Mouse (Mus musculus): ENCODE measurements around the gene Fcrl1.
"Not testable (repeated sequence)": the region's sequence is repeated elsewhere in the genome, so short reads cannot be mapped to it uniquely, and the experiment has no call there.

Gene Fcrl1

DNA sequence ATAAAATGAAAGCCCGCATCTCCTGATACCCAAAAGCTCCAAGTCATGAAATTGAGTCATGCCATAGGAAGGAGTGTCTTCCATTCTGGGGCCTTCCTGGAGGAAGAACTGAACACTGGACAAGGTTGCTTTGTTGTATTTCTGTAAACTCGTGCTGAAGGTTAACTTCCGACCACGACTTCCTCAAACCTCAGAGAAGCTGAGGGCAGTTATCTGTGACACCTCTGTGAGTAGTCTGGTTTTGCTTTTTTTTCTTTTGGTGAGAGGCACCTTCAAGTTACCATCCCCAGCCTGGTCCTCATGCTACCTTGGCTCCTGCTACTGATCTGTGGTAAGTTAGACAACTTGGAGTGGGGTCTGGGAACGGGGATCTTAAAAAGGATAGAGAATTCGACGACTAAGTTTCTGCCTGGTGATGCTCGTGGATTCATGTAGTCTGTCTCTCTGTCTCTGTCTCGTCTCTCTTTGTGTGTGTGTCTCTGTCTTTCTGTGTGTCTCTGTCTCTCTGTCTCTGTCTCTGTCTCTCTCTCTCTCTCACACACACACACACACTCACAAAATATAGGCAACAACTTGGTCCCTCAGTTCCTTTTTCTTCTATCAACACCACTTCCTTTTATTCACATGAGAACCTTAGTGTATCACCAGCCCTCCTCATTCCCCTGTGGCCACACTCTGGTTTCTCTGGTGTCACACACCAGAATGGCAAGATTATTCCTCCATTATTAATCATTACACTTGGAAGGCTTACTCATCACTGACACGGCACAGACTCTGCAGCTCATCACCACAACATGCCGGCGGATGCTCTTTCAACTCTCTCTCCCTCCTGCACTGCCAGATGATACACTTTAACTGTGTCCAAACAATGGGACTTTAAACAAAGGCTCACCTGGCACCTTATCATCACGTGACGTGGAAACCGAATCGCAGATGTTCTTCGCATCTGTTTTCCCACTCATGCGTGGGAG, at the start of gene Fcrl1:
Gene Fcrl1, plus strand, starts transcription at position 193 of the 971 bp plus-strand sequence.
- no peak for DNase-seq (ENCODE audit: low spot score)

DNA sequence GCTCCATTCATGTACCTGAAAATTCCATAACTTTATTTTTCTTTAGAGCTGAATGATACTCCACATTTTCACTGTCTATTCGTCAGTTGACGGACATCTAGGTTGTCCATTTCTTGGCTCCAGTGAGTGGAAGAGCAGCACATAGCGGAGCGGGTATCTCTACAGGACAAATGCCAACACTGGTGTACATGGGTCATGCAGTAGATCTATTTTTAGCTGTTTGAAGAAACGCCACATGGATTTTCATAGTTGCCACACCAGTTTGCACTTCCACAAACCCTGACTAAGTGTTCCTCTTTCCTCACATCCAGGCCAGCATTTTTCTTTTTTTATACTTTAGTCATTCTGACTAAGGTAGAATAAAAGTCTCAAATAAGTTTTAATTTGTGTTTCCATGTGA, 38.3 kb upstream of the Fcrl1 start:
- no peak for DNase-seq (ENCODE audit: low spot score)

DNA sequence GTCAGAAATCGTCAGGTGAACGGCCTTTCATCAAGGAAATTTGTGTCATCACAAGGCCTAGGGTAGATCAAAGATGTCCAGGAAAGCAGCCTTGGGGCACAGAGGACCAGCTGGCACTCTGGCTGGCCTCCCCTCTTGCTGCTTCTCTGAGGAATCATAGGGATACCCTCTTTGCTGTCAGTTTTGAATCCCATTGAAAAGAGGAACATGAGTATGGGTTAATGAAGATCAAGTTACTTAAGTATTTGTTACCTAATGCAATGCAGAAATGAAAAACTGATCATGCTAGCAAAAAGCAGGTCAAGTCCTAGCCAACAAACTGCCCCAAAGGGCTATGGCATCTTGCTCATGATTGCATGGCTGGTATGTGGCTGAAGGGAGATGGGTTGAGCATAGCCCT, 25.2 kb upstream of the Fcrl1 start:
- DNase-seq (ENCODE audit: low spot score): not testable (repeated sequence)

DNA sequence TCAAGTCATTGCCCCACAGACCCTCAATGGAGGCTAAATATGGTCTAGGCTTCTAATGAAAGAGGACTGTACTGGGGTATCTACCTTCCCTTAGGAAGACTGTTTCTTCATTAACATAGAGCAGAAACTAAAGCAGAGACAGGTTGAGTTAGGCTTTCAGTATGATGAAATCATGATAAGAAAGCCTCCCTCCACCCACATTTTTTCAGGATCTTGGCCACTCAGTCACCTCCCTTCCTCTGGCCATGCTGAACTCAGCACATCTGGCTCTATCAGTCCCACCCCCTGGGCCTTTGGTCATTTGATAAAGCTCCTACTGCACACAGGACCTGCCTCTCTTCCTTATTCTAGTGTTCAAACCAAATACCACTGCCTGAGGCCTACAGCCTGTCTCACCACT, 18.6 kb upstream of the Fcrl1 start, which contains the start of gene Cd5l:
Gene Cd5l, plus strand, starts transcription at position 301 of the 400 bp plus-strand sequence.
- DNase-seq (ENCODE audit: low spot score): no peak

DNA sequence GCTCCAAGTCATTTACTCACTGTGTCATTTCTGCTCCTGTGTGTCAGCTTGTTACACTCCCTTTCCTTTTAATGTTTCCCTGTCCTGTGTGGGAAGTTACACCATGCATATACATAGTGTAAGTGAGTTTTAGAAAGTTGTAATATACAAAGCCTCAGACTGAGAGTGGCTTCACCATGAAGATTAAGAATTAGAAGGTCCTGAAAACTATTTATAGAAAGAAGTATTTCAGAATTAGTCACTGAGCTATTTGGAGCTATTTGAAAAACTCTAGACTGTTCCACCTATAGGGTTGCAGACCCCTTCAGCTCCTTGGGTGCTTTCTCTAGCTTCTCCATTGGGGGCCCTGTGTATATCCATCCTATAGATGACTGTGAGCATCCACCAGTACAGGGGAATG, 17.0 kb upstream of the Fcrl1 start:
- no peak for DNase-seq (ENCODE audit: low spot score)

DNA sequence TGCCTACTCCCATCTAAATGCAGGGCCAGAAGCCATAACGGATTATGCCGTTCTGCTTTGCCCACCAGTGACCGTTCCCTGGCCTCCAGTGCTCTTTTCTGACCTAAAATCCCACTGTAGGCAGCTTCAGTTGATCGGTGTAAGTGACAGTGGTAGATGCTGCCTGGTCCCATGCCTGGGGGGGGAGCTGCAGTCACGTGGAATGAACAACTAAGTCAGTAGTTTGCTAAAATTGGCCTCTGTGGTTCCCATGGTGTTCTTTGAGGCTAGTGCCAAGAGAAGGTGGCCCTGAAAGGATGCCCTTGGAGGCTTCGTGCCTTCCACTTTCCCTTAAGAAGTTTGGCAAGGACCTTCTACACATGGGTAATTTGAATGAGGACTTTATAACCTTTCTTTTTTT, 15.7 kb upstream of the Fcrl1 start:
- DNase-seq (ENCODE audit: low spot score): no peak

DNA sequence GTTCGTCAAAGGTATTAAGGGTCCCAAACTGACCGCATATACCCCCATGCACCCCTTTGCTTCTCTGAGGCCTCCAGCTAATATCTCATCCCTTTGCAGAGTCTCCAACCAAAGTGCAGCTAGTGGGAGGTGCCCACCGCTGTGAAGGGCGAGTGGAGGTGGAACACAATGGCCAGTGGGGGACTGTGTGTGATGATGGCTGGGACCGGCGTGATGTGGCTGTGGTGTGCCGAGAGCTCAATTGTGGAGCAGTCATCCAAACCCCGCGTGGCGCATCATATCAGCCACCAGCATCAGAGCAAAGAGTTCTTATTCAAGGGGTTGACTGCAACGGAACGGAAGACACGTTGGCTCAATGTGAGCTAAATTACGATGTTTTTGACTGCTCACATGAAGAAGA, 10.5 kb upstream of the Fcrl1 start:
- DNase-seq (ENCODE audit: low spot score): no peak

DNA sequence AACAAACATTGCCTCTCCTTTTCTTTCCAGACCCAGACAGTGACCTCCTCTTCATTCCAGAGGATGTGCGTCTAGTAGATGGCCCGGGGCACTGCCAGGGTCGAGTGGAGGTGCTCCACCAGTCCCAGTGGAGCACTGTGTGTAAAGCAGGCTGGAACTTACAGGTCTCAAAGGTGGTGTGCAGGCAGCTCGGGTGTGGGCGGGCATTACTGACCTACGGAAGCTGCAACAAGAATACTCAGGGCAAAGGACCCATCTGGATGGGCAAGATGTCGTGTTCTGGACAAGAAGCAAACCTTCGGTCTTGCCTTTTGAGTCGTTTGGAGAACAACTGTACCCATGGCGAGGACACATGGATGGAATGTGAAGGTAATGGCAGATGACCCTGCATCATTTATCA, 8.7 kb upstream of the Fcrl1 start:
- no peak for DNase-seq (ENCODE audit: low spot score)

DNA sequence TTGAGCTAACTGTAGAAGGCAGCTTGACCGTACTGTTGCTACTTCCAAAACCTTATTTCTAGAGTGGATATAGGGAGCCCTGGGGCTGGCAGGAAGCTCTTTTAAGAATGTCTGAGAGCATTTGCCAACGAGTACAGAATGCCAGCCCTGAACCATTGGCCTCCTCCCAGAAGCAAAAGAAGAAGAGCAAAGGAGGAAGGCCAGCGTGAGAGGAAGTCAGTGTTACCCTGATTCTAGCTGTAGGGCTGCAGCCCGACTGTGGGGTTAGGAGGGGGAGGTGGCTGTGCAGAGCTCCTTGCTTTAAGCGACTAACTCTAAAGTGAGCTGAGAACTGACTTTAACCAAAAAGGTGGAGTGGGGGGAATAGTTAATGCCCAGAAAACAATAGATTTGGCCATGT, 7.0 kb upstream of the Fcrl1 start:
- DNase-seq (ENCODE audit: low spot score): no peak

DNA sequence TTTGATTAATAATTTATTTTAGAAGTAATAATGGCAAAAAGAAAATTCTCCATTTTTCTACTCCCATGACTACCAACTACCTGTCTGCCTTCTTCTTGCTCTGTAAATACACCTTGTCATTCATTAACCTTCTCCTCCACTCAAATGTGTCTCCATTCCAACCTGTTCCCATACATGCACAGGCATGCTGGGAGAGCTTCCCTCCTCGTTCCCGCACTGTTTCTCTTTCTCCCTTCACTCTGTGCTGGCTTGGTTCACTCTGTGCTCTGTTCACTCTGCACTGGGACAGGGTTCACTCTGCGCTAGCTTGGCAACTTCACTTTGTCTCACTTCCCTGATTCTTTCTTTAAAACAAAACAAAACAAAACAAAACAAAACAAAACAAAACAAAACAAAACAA, 1.0 kb downstream of the Fcrl1 start:
- no peak for DNase-seq (ENCODE audit: low spot score)

DNA sequence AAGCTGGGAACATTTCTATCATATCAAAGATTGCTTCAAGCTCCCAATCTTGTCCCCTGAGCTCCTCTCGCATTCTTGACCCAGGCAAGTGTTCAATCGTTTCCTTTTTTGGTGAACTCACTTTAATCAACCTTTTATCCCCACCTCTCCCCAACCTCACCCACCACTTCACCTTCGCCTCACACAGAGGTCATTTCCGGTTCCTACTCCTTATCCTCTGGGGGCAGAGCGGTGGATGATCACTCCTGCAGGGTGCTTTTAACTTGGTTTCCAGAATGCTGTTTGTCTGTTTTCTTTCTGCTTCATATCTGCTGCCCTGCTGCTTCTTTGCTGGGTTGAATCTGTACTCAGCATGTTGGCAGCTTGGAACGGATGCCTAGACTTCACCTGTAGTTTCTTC, 1.5 kb downstream of the Fcrl1 start:
- no peak for DNase-seq (ENCODE audit: low spot score)

DNA sequence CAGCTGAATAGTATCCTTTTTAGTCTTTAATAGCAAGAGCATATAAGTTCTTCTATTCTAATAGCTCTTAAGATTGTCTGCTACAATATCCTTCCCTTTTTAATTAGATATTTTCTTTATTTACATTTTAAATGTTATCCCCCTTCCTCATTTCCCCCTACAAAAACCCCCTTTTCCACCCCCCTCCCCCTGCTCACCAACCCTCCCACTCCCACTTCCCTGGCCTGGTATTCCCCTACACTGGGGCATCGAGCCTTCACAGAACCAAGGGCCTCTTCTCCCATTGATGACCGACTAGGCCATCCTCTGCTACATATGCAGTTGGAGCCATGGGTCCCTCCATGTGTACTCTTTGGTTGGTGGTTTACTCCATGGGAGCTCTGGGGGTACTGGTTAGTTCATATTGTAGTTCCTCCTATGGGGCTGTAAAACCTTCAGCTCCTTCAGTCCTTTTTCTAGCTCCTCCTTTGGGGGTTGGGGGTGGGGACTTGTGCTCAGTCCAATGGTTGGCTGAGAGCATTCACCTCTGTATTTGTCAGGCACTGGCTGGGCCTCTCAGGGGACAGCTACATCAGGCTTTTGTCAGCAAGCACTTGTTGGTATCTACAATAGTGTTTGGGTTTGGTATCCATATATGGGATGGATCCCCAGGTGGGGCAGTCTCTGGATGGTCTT, 3.6 kb downstream of the Fcrl1 start:
- not testable (repeated sequence) for DNase-seq (ENCODE audit: low spot score)

DNA sequence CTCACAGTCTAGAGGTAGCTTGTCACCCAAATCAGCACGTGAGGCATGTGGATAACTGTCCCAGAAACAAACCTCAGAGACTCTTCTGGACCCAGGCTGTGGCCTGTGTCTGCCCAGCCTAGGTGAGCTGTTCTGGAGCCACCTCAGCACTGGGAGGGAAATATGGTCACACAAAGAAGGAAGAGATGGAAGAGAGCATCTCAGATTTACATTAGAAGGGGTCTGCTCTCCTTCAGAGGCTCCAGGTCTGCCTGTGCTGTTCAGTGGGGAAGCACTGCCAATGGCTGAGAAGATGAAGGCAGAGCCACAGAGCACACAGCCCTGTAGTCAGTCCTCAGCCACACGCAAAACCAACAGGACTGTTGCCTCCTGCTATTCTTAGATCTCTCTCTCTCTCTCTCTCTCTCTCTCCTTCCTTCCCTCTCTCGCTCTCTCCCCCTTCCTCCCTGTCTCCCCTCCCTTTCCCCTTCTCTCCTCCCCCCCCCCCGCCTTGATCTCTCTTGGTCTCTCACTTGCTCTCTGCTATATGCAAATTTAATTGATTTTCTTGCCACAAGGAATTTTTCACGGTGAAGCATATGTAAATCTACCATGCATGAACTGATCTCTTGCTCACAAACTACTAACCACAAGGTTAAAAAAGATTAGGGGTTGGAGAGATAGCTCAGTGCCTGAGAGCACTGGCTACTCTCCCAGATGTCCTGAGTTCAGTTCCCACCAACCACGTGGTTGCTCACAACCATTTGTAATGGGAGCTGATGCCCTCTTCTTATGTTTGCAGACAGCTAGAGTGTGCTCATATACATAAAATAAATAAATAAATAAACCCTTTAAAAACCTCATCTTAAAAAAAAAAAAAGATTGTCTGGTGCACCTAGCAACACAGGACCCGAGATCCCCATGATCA, 5.9 kb downstream of the Fcrl1 start:
- no peak for DNase-seq (ENCODE audit: low spot score)

DNA sequence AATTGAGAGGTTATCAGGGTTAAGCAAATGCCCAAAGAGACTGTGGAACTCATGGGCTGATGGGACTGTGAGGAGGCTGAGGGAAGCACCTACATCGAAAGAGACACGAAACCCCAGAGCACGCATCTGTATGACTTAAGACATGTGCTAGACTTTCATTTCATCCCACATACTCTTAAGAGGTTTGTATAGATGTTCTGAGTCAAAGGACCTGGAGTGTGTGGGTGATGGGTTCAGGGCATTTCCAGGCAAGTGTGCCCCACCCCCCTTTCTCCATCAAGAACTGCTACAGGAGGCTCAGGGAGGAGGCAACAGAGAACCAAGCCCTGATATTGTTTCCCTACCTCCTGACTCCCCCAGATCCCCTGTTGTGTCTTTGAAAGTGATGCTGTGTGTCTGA, 7.1 kb downstream of the Fcrl1 start:
- DNase-seq (ENCODE audit: low spot score): no peak

DNA sequence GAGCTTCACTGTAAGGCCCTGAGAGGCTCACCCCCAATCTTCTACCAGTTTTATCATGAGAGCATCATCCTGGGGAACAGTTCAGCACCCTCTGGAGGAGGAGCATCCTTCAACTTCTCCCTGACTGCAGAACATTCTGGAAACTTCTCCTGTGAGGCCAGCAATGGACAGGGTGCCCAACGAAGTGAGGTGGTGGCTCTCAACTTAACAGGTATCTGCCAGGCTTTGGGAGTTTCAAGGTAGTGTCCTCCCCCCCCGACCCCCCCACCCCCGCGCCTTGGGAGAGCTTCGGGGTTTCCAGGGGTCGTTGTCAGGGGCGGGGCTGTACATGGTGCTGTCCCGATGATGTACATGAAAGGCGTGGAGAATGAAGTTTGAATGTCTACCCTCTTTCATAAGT, 8.9 kb downstream of the Fcrl1 start:
- DNase-seq (ENCODE audit: low spot score): no peak

DNA sequence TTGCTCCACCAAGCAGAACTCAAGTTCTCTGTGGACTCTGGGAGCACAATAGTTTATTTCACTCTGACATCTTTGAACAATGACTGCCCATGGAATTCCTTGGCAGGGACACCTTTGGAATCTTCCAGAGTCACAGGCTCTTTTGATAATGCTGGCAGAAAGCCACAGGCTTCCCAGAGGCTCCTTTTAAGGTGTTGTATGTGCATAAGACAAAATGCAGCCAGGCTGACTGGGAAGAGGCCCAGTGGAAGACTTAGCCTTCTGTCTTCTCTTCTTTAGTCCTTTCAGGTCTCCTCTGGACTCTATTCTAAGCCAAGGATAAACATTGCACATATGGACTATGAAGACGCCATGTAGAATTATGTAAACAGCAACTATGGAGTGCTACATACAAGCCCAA, 14.7 kb downstream of the Fcrl1 start:
- no peak for DNase-seq (ENCODE audit: low spot score)

DNA sequence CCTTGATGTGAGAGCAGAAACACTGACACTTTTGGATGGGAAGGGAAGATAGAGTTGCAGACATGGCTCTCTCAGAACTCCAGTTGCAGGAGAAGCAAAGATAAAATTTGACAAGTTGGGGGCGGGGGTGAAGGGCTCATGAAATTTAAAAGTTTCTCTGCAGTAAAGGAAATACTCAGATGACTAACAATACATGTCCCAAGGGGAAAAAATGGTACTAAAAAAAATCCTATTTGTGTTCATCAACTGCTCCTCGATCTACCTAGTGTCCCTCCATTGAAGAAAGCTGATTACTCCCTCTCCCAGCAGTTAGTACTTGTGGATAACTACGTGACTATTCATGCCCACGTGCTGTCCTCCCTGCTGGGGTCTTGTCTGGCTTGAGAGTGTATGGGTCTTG, 22.6 kb downstream of the Fcrl1 start:
- no peak for DNase-seq (ENCODE audit: low spot score)

DNA sequence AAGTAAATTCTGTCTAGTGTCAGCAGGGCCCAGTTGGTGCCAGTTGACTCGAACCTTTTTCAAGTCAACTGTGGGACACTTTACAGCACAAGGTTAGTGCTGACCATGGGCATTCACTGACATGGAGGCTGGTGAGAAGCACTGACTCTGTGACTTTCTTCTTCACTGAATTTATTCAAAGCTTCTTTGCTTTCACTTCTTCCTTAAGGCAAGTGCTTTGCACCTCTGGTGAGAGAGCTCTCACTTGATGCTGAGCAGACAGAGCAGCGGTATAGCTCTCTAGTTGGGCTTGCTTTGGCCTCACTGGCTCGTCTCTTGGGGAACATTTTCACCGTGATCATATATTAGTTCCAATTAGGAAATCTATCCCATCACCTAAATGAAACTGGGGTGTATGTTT, 23.7 kb downstream of the Fcrl1 start:
- DNase-seq (ENCODE audit: low spot score): no peak

DNA sequence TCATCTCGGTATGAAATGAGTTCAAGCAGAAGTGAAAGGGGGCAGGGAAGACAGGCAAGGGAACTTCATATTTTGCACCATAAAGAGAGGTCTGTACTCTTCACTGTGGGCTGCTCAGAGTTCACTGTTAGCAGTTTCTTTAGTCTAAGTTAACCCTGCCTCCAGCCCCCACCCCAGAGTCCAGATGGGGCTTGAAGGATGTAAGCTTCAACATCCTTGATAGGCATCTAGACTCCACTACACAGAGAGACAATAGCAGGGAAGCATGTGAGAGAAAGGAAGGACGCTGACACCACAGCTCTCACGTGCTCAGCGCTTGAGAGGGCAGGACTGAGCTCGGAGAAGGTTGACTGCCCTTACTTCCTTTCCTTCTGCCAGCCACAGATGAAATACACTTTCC, 25.1 kb downstream of the Fcrl1 start:
- no peak for DNase-seq (ENCODE audit: low spot score)

DNA sequence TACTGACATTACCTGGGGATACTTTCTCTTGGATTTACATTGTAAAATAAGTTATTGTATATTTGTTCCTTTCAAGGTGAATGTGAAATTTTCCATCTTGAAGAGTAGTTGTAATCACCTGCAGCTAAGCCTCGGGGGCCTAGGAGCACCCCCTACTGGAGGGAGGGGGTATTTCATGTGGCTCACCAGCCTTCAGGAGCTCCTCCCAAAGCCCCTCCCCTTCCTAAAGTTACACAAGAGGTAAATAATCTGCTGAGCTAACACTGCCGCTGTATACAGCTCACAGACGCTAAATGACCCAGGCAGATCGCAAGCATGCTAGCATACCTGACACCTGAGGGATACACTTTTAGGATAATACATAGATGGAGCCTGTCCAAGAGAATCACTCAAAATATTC, 32.0 kb downstream of the Fcrl1 start:
- peak; percentile 63 for DNase-seq (ENCODE audit: low spot score)

DNA sequence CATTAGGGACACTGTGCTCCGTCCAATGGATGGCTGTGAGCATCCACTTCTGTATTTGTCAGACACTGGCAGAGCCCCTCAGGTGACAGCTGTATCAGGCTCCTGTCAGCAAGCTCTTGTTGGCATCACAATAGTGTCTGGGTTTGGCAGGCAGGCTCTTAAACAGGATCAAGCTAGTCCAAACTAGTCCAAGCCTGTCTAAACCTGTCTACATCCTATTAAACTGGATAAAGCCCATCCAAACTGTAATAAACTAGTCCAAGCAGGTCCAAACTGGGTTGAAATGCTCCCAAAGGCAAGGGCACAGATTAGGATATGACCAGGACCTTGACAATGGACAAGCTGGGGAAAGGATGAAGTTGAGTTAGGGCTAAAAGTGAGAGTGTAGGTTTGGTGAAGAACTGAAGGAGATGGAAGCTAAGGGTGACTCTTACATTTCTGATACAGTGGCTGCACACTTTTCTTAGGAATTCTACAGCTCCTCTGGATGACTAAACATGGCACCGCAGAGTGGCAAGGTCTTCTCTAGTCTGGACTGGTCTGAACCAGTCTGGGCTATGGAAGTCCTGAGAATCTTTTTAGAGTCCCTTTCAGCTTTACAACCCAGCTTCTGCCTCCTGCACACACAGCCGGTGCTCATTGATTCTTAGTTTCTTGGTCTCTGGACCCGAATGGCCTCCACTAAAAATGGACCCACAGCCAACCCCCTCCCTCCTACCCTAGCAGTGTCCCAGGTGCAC, 33.2 kb downstream of the Fcrl1 start:
- no peak for DNase-seq (ENCODE audit: low spot score)

DNA sequence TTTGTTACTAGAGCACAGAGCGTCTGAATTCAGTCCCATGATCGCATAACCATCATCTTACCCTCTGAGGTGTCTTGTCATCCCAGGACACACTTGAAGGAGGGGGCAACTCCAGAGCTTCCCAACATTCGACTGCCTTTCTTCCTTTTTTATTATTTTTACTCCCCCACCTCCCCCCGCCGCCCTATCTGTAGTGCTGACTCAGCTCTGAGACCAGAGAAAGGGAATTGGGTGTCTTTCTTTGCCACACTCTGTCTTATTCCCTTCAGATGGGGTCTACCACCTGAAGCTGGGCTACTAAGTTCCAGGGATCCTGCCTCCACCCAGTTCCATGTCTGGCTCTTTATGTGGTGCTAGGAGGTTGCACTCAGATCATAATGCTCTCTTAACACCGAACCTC, 34.4 kb downstream of the Fcrl1 start:
- no peak for DNase-seq (ENCODE audit: low spot score)
